Mouse (Mus musculus) embryonic fibroblast, embryonic 13.5 days (primary cell): ENCODE results near the gene Rhbdl2. TPM values are rescaled to one million over a fixed set of nuclear protein-coding genes. Genes with fewer than 3 reads are reported as not detected.
A peak's percentile ranks its signal among the peaks of the same experiment; 100 is the strongest.

Experiments
- H3K27ac ChIP-seq: 2 replicates; pipeline ENCODE4 v1.5.1; 2012; ENCODE audit warnings: low read length, control low read depth, inconsistent platforms; ENCODE audit not compliant: insufficient read depth
- H3K4me1 ChIP-seq: 2 replicates; pipeline ENCODE4 v1.6.1; 2011; ENCODE audit warnings: low read length; ENCODE audit not compliant: control insufficient read depth, insufficient read depth
- H3K4me3 ChIP-seq: 2 replicates; pipeline ENCODE4 v1.5.1; 2011; ENCODE audit warnings: mild to moderate bottlenecking, control low read depth, low read length; ENCODE audit not compliant: insufficient read depth
- CTCF ChIP-seq: IDR thresholded peaks from 2 replicates; pipeline ENCODE4 v1.5.1; 2011; ENCODE audit warnings: mild to moderate bottlenecking, control low read depth, low read length, moderate library complexity, borderline replicate concordance; ENCODE audit not compliant: insufficient read depth
- POLR2A ChIP-seq: IDR thresholded peaks from 2 replicates; pipeline ENCODE4 v1.6.1; 2011; ENCODE audit warnings: low read depth, mild to moderate bottlenecking, control low read depth, low read length, moderate library complexity
- polyA plus RNA-seq: library from polyadenylated mRNA; stranded (reverse); fragments of >200 nt; gene quantifications from 2 replicates; pipeline ENCODE4 v1.2.4, GENCODE M21; 2011; ENCODE audit warnings: low read depth; ENCODE audit not compliant: missing spikeins, insufficient read length

Rhbdl2 gene
- 0.76 and 1.9 TPM in 2 replicates for polyA plus RNA-seq

DNA sequence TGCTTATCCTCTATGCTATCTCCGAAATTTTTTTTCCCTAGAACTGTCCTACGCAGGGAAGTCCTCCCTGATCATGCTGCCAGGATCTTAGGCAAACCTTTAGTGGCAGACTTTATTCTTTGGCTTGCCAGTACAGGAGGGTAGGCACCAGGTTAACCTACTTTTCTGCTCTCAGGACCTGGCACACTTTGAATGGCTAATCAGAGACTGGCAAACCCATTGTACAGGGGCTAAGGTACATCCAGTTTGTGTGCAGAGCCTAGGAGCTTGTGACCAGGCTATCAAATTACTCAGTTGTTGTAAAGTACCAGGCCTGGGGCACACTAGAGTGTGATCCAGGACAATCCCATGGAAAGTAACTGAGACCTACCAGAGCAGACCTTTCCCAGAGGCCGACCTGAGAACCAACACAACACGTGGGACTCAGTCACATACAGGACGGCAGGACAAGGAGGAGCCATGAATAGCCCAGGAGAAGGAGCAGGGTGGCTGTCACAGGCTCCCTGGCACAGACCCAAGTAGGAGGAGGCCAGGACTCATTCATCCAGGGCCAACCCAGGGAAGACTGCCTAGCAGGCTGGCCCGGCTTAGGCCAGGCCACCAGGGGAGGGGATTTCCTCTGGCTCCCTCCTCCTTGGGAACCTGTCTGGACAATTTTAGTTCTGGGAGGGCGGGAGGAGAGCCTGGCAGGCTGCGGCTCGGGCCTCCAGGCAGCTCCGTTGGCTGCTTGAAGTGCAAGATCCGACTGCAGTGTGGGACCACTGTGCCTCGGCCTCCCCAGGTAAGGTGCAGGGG, at the start of gene Rhbdl2:
TSS of gene Rhbdl2 (plus strand) at position 684 of the 795 bp plus-strand sequence.
- no peak for TF ChIP-seq CTCF
- no peak for TF ChIP-seq POLR2A
- no peak within 1 kb of the TSS for H3K27ac ChIP-seq
- peak within 1 kb of the TSS; percentile 9; the same call in 1 of the 2 replicates for H3K4me3 ChIP-seq

DNA sequence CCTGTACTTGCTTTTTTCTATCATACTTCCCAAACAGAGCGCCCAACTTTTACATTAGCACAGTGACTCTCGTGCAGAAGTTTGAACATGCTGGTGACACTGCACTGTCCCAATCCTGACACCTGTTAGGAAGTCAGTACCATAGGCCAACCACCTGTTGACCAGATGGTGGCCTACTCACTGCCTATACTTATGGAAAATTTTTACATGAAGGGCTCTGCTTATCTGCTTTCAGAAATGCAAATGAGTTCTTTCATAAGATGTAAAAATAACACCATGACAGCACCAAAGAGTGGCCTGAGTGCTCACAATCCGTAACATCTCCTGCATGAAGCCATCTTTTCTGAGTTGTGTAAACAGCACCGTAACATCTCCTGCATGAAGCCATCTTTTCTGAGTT, 49.0 kb upstream of the Rhbdl2 start:
- Histone ChIP-seq H3K4me3 (no peak overlapping the region), H3K27ac (no peak overlapping the region), H3K4me1 (0 out of 2 replicates have a peak, but pooled peaks cover 3% of the 10 kb centered on the region)
- no peak for TF ChIP-seq POLR2A
- no peak for TF ChIP-seq CTCF

More for the DNA sequence above, at the start of gene Rhbdl2:
- no peaks in the 10 kb centered on the region for H3K4me1 ChIP-seq

DNA sequence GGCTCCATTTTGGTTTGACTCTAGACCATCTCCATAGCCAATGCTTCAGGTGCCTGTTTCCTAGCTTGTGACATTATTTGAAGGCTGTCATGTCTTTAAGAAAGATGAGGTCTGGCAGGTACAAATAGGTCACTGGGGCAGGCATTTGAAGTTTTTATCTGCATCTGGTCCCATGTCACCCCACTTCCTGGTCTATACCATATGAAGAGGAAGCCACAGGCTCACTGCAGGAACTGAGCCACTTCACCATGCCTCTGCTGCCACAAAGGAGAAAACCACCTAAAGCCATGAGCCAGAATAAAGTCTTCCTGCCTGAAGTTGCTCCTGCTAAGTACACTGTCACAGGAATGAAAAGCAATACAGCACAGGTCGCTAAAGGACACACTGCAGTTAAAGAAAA, 44.8 kb upstream of the Rhbdl2 start:
- Histone ChIP-seq H3K4me3 (no peak overlapping the region), H3K27ac (no peak overlapping the region), H3K4me1 (0 out of 2 replicates have a peak, but pooled peaks cover 6% of the 10 kb centered on the region)
- no peak for TF ChIP-seq CTCF
- TF ChIP-seq POLR2A, result no peak

DNA sequence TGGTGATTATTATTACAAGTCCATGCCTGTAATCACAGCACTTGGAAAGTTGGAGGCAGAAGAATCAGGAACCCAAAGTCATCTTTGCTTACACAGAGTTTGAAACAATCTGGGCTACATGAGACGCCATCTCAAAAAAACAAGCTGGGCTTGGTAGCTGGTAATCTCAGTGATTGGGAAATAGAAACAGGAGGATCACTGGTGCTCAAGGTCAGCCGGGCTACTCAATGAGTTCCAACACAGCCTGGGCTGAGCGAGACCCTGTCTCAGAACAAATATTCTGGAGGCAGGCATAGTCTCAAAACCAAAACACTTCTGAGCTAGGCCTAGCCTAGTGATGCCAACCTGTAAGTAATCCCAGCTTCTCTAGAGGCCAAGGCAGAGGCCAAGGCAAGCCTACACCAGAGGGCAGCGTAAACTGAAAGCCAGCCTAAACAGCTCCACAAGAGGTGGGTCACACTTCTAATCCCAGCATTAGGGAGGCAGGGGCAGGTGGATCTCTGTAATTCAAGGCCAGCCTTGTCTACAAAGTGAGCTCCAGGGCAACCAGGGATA, 42.4 kb upstream of the Rhbdl2 start:
- Histone ChIP-seq H3K27ac (no peak overlapping the region), H3K4me1 (0 out of 2 replicates have a peak, but pooled peaks cover 6% of the 10 kb centered on the region), H3K4me3 (no peak overlapping the region)
- TF ChIP-seq POLR2A (no peak), CTCF (no peak)

DNA sequence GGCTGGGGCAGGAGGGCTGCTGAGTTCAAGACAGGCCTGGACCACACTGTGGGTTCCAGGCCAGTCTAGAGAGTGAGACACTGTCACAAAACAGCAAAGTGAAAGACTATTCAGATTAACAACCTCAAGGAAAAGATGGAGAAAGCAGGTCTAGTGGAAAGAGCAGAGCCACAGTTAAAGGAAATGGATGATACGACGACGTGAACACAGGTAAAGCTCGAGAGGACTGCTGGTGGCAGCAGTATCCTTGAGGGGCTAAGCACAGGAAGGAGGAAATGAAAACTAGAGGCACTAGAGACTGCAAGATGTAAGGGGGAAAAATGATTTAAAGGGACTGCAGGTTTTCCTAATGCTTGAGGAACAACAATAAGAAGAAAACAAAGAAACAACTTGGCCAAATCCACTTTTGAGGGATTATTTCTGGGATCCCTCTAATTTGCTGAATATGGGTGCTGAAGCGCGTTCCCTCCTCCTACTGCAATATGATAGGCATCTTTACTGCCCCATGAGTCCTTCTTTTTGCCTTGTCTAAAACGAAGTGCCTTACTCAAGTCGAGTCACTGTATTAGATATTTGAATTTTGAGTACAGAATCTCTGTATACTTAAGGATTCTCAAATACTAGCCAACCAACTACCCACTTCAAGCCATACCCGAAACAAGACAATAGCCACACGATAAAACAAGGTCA, 38.8 kb upstream of the Rhbdl2 start:
- H3K27ac ChIP-seq, result no peak overlapping the region
- H3K4me3 ChIP-seq, result peak overlapping the region; percentile 87
- 0 out of 2 replicates have a peak, but pooled peaks cover 6% of the 10 kb centered on the region for H3K4me1 ChIP-seq
- no peak for TF ChIP-seq POLR2A
- no peak for TF ChIP-seq CTCF

DNA sequence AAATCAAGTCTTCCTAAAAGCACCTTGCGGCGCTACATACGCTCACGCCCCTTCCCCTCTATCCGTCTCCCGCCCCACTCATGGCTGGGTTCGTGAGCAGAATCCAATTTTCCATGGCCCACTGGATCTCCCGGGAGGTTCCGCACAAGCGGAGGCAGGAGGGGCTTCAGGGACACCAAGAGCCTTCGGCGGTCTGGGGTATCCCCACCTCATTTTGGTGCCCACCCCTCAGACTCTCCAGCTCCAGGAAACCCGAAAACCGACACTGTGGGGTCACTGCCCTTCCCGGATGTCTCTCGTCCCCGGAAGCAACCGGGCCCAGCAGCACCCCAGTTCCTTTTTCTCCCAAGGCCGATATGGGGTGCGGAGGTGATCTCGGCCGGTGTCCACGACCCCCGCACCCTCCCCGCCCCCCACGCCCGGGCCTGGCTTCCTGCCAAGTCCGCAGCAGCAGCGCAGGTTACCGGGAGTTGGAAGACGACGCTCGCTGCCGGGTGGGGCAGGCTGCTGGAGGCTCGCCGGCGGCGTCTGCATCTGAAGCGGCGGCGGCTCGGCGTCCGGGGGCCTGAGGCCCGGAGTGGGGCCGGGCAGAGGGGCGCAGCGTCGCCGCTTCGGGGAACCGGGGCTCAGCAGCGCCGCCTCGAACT, 38.1 kb upstream of the Rhbdl2 start:
- Histone ChIP-seq H3K27ac (no peak overlapping the region), H3K4me3 (peak overlapping the region; percentile 87), H3K4me1 (0 out of 2 replicates have a peak, but pooled peaks cover 6% of the 10 kb centered on the region)
- TF ChIP-seq CTCF (no peak), POLR2A (no peak)

DNA sequence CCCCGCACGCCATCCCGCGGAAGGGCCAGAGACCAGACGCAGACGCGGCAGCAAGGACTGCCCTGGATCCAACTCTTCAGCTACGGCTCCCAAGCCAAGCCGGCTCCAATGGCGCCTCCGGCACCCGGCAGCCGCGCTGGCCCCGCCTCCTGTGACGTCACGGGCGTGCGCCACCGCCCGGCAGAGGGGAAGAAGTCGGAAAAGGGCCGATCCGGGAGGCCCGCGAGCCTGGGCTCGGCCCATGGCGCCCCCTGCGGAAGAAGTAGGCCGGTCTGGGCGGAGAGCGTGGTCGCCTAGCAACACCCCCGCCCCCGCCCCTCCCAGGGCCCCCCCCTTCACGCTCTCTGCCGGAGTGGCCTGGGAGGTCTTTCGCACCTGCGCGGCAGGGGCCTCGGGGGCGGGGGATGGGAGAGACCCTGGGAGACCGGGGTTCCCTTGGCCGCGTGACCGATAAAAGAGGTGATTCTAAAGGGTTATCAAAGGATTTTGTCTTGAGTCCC, 37.5 kb upstream of the Rhbdl2 start, which contains the start of gene Akirin1:
TSS of gene Akirin1 (minus strand) at position 194 of the 500 bp plus-strand sequence.
- 0 out of 2 replicates have a peak, but pooled peaks cover 6% of the 10 kb centered on the region for H3K4me1 ChIP-seq
- TF ChIP-seq POLR2A (peak; percentile 93), CTCF (no peak)
- H3K27ac ChIP-seq, result no peak within 1 kb of the TSS
- H3K4me3 ChIP-seq, result peak within 1 kb of the TSS; percentile 87

DNA sequence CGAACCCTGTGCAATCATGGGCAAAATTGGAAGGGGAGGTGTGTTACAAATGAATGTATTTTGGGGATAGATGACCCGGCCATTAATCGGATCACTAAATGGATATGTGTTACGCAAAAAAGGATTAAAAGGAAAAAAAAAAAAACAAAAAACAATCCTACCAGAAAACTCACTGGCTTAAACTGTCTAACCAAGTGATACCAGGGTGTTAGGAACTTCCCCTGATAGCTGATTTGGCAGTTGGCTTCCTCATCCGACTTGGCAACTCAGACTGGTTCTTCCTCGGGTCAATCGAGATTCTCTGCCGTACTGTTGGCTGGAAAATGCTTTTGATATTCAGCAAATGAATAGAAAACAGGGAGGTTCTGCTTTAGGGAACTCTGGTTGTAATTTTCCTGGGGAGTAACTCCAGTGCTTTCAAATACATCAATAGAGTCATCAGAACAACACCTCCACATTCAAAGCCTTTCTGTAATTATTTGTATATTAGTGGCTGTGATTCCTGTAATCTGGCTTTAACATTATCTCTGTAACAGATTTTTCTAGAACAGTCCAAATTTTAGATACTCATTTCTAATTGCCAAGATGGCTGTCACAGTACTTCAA, 36.9 kb upstream of the Rhbdl2 start:
- Histone ChIP-seq H3K27ac (no peak overlapping the region), H3K4me1 (0 out of 2 replicates have a peak, but pooled peaks cover 6% of the 10 kb centered on the region), H3K4me3 (peak overlapping the region; percentile 44)
- TF ChIP-seq CTCF (no peak), POLR2A (no peak)
